Mouse (Mus musculus) urinary bladder, postnatal 10 days (tissue): ENCODE data around the gene Vps52.
"Not testable (repeated sequence)": the region's sequence is repeated elsewhere in the genome, so short reads cannot be mapped to it uniquely, and the experiment has no call there.

Source experiments
- DNase-seq: peaks from one replicate; pipeline ENCODE4 v3.0.0; 2022; ENCODE audit warnings: low spot score

The Vps52 gene

DNA sequence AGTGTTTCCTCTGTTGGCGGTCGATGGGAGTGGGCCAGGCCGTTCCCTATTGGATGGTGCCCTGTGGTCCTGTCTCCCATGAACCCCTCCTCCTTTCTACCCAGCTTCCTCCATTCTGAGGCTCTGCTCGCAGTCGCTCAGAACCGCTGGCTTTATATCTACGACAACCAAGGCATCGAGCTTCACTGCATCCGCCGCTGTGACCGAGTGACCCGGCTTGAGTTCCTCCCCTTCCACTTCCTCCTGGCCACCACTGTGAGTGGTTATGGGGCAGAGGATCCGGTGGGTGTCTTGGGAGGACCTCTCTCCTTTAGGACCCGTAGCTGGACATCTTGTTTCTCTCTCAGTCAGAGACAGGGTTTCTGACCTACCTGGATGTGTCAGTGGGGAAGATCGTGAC, 12.2 kb upstream of the Vps52 start:
- DNase-seq: no peak

DNA sequence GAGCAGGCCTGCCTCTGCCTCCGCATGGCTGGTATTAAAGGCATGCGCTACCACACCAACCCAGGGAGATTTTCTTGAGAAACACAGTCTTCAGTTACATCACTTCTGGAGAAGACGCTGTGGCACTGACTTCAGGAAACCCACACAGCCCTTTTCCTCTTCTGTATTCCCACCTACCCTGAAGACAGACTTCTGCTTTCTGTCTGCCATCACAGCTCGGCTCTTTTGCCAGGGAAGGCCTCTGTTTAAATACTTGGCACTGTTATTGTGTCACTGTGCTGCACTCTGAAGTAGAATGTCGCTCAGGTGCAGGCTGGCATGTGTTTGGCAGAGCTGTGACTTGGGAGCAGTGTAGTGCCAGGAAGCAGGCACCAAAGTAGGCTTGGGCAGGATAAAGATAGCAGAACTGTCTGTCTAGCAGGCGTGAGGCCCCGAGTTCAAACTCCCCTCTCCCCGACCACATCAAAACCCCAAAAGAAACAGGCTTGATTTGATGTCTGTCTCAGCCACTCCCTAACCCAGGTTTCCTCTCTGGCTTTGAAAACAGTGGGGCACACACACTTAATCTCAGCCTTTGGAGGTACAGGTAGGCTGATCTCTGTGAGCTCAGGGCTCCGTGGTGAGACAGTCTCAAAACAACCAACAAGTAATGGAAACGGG, 8.1 kb upstream of the Vps52 start:
- no peak for DNase-seq

- no peak for DNase-seq
Observed at GRCm38 (mm10) chr17:33948090-33948904, 7.3 kb upstream of the Vps52 start.

DNA sequence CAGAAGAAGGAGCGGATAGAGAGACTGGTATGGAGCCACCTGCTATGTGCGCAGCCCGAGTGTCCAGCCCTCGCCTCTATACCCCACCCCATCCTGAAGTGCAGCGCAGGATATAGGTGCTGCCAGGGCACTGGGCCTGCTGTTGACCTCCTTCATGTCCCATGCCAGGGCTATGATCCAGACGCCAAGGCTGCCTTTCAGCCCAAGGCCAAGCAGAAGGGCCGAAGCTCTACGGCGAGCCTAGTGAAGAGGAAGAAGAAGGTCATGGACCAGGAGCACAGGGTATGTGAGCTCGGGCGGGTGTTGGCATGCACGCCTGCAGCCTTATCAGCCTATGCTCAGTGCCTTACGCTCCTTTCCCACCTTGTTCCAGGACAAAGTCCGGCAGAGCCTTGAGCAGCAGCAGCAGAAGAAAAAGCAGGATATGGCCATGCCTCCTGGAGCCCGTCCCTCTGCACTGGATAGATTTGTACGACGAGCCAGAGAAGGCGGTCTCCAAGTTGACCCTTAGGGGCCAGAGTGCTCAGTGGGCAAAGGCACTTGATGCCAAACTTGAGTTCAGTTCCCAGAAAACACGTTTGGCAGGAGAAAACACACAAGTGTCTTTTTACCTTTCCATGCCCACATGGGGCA, 6.6 kb upstream of the Vps52 start:
- no peak for DNase-seq

GRCm38 (mm10) chr17:33950131-33950625, 5.4 kb upstream of the Vps52 start:
- DNase-seq: no peak

GRCm38 (mm10) chr17:33951021-33951946, 4.3 kb upstream of the Vps52 start, which contains the start of gene B3galt4:
Gene B3galt4 (minus strand): TSS chr17:33951488.
- DNase-seq: no peak

DNA sequence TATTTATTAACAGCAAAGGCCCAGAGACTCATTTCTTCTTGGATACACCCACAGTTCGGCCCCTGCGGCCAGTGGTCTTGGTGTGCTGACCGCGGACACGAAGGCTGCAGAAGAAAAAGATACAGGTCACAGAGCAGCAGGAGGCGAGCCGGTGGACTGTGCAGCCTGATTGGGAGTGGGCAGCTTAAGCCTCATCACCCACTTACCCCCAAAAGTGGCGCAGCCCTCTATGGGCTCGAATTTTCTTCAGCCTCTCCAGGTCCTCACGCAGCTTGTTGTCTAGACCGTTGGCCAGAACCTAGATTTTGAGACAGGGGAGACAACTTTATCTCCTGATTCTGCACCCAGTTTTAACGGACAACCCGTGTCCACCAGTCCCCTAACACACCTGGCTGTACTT, 3.6 kb upstream of the Vps52 start:
- DNase-seq: not testable (repeated sequence)

DNA sequence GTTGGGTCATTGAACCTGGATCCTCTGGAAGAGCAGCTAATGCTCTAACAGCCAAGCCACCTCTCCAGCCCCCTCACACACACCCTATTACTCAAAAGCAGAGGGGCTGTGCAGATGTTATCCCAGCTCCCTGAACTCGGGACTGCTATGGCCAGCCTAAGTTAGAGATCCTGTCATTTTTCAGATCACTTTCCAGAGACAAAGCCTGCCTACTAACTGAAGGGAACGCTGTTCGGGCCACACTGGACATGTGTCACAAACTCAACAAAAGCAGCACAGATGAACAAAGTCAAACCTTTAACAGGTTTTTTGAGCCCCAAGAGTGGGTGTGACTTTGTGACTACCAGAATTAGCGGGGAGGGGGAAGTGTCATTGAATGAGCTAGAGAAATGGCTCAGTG, 2.7 kb upstream of the Vps52 start:
- no peak for DNase-seq

DNA sequence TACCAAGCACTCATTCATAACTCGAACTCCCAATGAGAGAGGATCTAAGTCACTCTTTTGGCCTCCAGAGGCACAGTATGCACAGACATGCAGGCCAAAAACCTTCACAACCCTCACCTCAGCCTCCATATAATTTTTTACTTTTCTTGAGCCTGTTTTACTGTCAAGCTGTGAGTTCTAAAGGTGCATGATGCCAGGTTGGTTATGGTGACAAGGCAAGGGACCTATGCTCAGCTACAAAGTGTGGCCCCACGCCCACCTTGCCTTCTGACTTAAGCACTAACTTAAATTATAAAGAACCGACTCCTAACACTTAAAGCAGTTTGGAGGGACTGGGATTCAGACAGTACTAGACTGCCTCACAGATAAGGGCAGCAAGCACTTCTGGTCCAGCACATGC, 2.3 kb upstream of the Vps52 start:
- DNase-seq: no peak

DNA sequence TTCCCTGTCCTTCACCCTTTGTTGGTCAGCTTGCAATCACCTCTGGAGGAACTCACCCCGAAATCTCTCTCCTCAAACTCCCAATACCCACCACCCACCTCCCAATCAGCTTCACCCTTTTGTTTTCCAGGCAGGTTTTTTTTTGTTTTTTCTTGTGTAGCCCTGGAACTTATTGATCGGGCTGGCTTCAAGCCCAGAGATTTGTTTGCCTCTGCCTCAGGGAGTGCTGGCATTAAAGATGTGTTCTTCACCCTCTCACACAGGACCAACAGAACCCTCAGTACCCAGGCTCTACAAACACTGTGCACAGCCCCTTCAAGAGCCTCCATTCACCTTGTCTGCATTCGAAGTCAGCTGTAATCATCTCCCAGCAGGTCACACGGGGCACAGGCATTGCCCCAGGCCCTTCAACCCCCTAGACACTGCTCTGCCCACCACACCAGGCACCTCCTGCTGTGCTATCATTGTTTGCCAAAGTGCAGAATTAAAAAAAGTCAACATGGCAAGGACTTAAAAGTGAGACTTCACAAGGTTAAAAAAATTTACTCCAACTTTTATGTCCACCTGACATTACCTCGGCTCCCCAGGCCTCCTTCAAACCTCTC, 1.5 kb upstream of the Vps52 start:
- DNase-seq: no peak

DNA sequence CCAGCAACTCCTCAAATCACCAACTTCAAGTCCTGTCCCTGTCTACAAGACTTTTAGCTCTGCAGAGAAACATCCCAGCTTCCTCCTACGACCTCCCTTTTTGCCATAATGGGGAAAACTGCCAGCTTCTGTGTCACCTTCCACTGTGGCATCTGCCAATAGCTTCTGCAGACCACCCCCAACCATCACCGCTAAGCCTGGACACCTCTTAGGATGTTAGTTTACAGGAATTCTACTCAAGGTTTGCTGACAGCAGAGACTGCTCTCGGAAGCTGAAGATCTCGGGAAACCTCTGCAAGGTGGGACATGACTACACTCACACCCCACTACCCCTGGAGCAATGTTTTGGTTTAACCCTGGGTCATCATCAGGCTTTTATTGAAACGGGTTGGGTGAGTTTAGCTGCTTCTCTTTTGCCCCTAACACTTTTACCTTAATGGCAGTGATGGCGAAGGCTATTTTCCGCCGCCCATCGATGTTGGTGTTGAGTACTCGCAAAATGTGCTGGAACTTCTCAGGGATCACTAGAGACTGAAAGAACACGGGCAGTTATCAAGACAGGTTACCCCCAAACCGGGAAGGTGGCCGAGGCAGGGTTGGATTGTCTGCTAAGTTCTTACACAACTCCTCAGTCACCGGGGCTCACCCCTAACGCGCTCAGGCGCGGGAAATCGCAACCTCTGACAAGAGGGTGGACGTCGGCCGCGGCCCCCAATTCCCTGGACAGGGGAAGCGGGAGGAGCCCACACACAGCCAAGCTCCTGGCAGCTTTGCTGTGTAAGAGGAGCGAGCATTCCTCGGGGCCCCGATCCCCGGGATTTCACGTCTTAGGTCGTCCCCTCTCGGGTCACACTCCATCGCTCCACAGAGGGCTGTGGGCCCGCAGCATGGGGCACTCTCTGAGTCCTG, 712 bp upstream of the Vps52 start:
- no peak for DNase-seq

DNA sequence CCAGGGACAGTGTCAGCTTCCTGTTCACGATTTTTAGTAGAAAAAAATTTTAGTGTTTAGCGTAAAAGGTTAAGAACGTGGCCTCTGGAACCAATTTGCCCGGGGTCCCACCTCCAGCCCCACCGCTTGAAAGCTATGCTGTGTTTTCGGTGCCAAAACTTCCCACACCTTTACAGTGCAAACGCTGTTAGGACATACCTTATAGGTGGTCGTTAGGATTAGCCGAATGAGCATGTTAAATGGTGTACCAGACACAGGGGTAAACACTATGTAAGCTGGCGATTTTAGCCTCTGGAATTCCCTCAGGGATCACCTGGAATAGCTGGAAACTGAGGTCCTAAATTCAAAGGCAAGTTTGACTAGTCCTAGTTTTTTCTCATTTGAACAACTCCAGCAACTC, 724 bp downstream of the Vps52 start:
- DNase-seq: no peak

- DNase-seq: no peak
Observed at GRCm38 (mm10) chr17:33957493-33957892, 1.9 kb downstream of the Vps52 start.

DNA sequence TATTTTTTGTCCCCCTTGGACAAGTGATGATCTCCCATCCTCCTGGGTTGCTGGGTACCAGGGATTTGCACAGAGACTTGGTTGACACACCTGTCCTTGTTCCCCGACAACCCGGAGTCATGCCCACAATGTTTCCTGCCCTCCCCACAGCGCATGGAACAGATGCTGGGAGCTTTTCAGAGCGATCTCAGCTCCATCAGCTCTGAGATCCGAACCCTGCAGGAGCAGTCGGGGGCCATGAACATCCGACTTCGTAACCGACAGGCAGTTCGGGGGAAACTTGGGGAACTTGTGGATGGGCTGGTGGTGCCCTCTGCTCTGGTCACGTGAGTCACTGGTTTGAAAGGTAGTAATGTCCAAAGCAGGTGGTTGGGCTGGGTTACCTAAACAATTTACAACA, 2.8 kb downstream of the Vps52 start:
- DNase-seq: no peak

- DNase-seq: no peak
Observed at GRCm38 (mm10) chr17:33959135-33959534, 3.5 kb downstream of the Vps52 start.

GRCm38 (mm10) chr17:33959948-33960347, 4.3 kb downstream of the Vps52 start:
- no peak for DNase-seq

GRCm38 (mm10) chr17:33962876-33963275, 7.3 kb downstream of the Vps52 start:
- no peak for DNase-seq

DNA sequence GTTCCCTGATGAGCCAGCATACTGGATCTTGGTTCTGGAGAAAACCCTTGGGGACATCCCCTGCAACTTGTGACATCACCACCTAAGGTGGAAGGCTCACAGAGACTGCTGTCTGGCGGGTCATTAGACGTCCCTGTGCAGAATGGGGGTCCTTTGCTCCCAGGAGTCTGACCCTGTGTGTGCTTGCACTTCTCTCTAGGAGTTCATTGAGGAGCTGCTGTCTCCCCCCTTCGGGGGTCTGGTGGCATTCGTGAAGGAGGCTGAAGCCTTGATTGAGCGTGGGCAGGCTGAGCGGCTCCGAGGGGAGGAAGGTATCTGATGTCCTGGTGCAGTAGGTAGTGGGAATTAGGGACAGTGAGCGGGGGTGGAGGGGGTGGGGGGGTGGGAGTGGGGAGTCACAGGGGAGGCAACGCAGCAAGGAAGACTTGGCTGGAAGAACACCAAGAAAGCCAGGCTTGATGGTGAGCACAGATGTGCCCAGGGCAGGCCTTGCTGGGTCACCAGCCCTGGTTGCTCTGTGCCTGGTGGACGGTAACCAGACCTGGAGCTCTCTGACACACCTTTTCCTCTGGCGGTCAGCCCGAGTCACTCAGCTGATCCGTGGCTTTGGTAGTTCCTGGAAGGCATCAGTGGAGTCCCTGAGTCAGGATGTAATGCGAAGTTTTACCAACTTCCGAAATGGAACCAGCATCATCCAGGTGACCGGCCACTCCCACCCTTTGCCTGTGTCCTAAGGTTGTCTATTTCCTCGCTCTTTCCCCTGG, 9.7 kb downstream of the Vps52 start:
- no peak for DNase-seq

DNA sequence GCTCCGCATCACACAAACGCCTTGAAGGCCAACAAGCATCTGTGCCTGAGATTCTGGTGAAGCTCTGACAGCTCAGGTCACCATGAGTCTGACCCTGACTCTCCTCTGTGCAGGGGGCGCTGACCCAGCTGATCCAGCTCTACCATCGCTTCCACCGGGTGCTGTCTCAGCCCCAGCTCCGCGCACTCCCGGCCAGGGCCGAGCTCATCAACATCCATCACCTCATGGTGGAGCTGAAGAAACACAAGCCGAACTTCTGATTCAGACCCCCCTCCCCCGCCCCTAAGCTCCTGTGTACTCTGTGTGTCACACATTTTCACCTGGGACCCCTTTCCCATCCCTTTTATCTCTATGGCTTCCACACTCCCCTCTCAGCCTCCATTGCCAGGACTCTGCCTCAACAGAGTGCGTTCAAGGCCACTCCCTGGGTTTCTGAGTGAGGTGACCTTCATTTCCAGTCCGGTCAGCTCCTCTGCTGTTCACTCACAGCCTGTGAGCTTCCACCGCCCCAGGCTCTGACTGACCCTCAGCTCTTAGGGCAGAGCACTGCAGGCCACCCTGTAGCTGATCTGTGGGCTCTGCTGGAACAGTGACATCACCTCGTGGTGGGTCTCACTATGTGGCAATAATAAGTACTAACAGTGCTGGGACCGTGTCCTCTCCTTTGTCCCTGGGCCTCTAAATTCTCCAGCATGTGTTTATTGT, 10.4 kb downstream of the Vps52 start:
- no peak for DNase-seq
